Mouse (Mus musculus): Measurements from ENCODE around the gene Eif2b1. TPM values are rescaled to one million over a fixed set of nuclear protein-coding genes. Genes with fewer than 3 reads are reported as not detected.
"Not testable (repeated sequence)": the region's sequence is repeated elsewhere in the genome, so short reads cannot be mapped to it uniquely, and the experiment has no call there.

Gene Eif2b1
- 66.4 and 72.3 TPM in 2 replicates for polyA plus RNA-seq (2015; fragmentation: Nextera tagmentation; extraction: Ambion mirVana)

GRCm38 (mm10) chr5:124578633-124579317 lies at the start of gene Eif2b1, which contains the start of gene Gtf2h3:
TSS of gene Eif2b1 (minus strand) at chr5:124579131.
TSS of gene Gtf2h3 (plus strand) at chr5:124579140.
- Histone ChIP-seq H3K9me3 (replicated peaks) (no peaks in the 10 kb centered on the region), H3K27ac (replicated peaks) (0 out of 2 replicates have a peak within 1 kb of the TSS, but pooled peaks have one; percentile 34), H3K4me2 (replicated peaks) (peak within 1 kb of the TSS; percentile 85), H3K4me3 (replicated peaks) (peak within 1 kb of the TSS; percentile 84), H3K27me3 (no peaks in the 10 kb centered on the region), H3K9ac (peak within 1 kb of the TSS; percentile 68), H3K4me1 (peaks cover 22% of the 10 kb centered on the region), H3K36me3 (peaks cover 48% of the 10 kb centered on the region)
- peak; percentile 88 for ATAC-seq (ENCODE audit: insufficient number of reproducible peaks, low FRiP score, low TSS enrichment, low read depth)
- WGBS = 1% methylated on average over 51 of the region's 51 CpGs

- ATAC-seq (ENCODE audit: insufficient number of reproducible peaks, low FRiP score, low TSS enrichment, low read depth) = no peak
- Histone ChIP-seq H3K27ac (replicated peaks) (no peak overlapping the region), H3K9ac (no peak overlapping the region), H3K4me1 (peaks cover 7% of the 10 kb centered on the region), H3K4me2 (replicated peaks) (no peak overlapping the region), H3K4me3 (replicated peaks) (no peak overlapping the region), H3K9me3 (replicated peaks) (no peaks in the 10 kb centered on the region), H3K36me3 (no peaks in the 10 kb centered on the region), H3K27me3 (no peaks in the 10 kb centered on the region)
- 82% methylated on average over 9 of the region's 9 CpGs for WGBS
These were observed 45.4 kb upstream of the Eif2b1 start for GRCm38 (mm10) chr5:124624291-124624690.

- H3K9ac ChIP-seq = no peak overlapping the region
- no peak overlapping the region for H3K4me3 ChIP-seq (replicated peaks)
- H3K9me3 ChIP-seq (replicated peaks) = no peaks in the 10 kb centered on the region
- H3K4me2 ChIP-seq (replicated peaks) = no peak overlapping the region
- no peaks in the 10 kb centered on the region for H3K36me3 ChIP-seq
- WGBS = 86% methylated on average over 15 of the region's 15 CpGs
- no peak overlapping the region for H3K27ac ChIP-seq (replicated peaks)
- H3K4me1 ChIP-seq = peaks cover under 1% of the 10 kb centered on the region
- no peak for ATAC-seq (ENCODE audit: insufficient number of reproducible peaks, low FRiP score, low TSS enrichment, low read depth)
- H3K27me3 ChIP-seq = no peaks in the 10 kb centered on the region
These were observed 44.0 kb upstream of the Eif2b1 start for GRCm38 (mm10) chr5:124622890-124623289.

GRCm38 (mm10) chr5:124621362-124621761 lies 42.4 kb upstream of the Eif2b1 start:
- no peaks in the 10 kb centered on the region for H3K27me3 ChIP-seq
- no peak overlapping the region for H3K4me2 ChIP-seq (replicated peaks)
- H3K9ac ChIP-seq = no peak overlapping the region
- no peaks in the 10 kb centered on the region for H3K4me1 ChIP-seq
- no peaks in the 10 kb centered on the region for H3K9me3 ChIP-seq (replicated peaks)
- no peak overlapping the region for H3K4me3 ChIP-seq (replicated peaks)
- WGBS = 75% methylated on average over 13 of the region's 13 CpGs
- ATAC-seq (ENCODE audit: insufficient number of reproducible peaks, low FRiP score, low TSS enrichment, low read depth) = no peak
- H3K27ac ChIP-seq (replicated peaks) = no peak overlapping the region
- no peaks in the 10 kb centered on the region for H3K36me3 ChIP-seq

GRCm38 (mm10) chr5:124618711-124619110 lies 39.8 kb upstream of the Eif2b1 start:
- H3K4me1 ChIP-seq = no peaks in the 10 kb centered on the region
- H3K4me3 ChIP-seq (replicated peaks) = no peak overlapping the region
- WGBS = 82% methylated on average over 10 of the region's 10 CpGs
- no peak overlapping the region for H3K4me2 ChIP-seq (replicated peaks)
- H3K27me3 ChIP-seq = no peaks in the 10 kb centered on the region
- no peak overlapping the region for H3K9ac ChIP-seq
- ATAC-seq (ENCODE audit: insufficient number of reproducible peaks, low FRiP score, low TSS enrichment, low read depth) = no peak
- H3K36me3 ChIP-seq = peaks cover 4% of the 10 kb centered on the region; the same call in 1 of the 2 replicates
- no peak overlapping the region for H3K27ac ChIP-seq (replicated peaks)
- no peaks in the 10 kb centered on the region for H3K9me3 ChIP-seq (replicated peaks)

GRCm38 (mm10) chr5:124614709-124615108 lies 35.8 kb upstream of the Eif2b1 start:
- no peak overlapping the region for H3K9ac ChIP-seq
- ATAC-seq (ENCODE audit: insufficient number of reproducible peaks, low FRiP score, low TSS enrichment, low read depth) = no peak
- peaks cover 13% of the 10 kb centered on the region; the same call in 1 of the 2 replicates for H3K36me3 ChIP-seq
- no peaks in the 10 kb centered on the region for H3K4me1 ChIP-seq
- no peaks in the 10 kb centered on the region for H3K27me3 ChIP-seq
- H3K27ac ChIP-seq (replicated peaks) = no peak overlapping the region
- H3K9me3 ChIP-seq (replicated peaks) = no peaks in the 10 kb centered on the region
- 85% methylated on average over 11 of the region's 11 CpGs for WGBS
- no peak overlapping the region for H3K4me2 ChIP-seq (replicated peaks)
- no peak overlapping the region for H3K4me3 ChIP-seq (replicated peaks)

- no peaks in the 10 kb centered on the region for H3K9me3 ChIP-seq (replicated peaks)
- no peak overlapping the region for H3K9ac ChIP-seq
- H3K4me3 ChIP-seq (replicated peaks) = no peak overlapping the region
- ATAC-seq (ENCODE audit: insufficient number of reproducible peaks, low FRiP score, low TSS enrichment, low read depth) = no peak
- no peak overlapping the region for H3K27ac ChIP-seq (replicated peaks)
- no peaks in the 10 kb centered on the region for H3K4me1 ChIP-seq
- no peak overlapping the region for H3K4me2 ChIP-seq (replicated peaks)
- 71% methylated on average over 10 of the region's 10 CpGs for WGBS
- H3K36me3 ChIP-seq = peaks cover 20% of the 10 kb centered on the region
- no peaks in the 10 kb centered on the region for H3K27me3 ChIP-seq
These were observed 32.0 kb upstream of the Eif2b1 start for GRCm38 (mm10) chr5:124610965-124611364.

GRCm38 (mm10) chr5:124605041-124605622 lies 26.2 kb upstream of the Eif2b1 start:
- 79% methylated on average over 17 of the region's 17 CpGs for WGBS
- Histone ChIP-seq H3K4me3 (replicated peaks) (no peak overlapping the region), H3K27ac (replicated peaks) (no peak overlapping the region), H3K4me2 (replicated peaks) (no peak overlapping the region), H3K9me3 (replicated peaks) (no peaks in the 10 kb centered on the region), H3K27me3 (no peaks in the 10 kb centered on the region), H3K9ac (no peak overlapping the region), H3K36me3 (peaks cover 7% of the 10 kb centered on the region; the same call in 1 of the 2 replicates), H3K4me1 (no peaks in the 10 kb centered on the region)
- no peak for ATAC-seq (ENCODE audit: insufficient number of reproducible peaks, low FRiP score, low TSS enrichment, low read depth)

GRCm38 (mm10) chr5:124604296-124604695 lies 25.4 kb upstream of the Eif2b1 start:
- no peak for ATAC-seq (ENCODE audit: insufficient number of reproducible peaks, low FRiP score, low TSS enrichment, low read depth)
- H3K9ac ChIP-seq = no peak overlapping the region
- peaks cover 7% of the 10 kb centered on the region; the same call in 1 of the 2 replicates for H3K36me3 ChIP-seq
- peaks cover 5% of the 10 kb centered on the region for H3K4me1 ChIP-seq
- H3K4me3 ChIP-seq (replicated peaks) = no peak overlapping the region
- H3K4me2 ChIP-seq (replicated peaks) = no peak overlapping the region
- no peaks in the 10 kb centered on the region for H3K9me3 ChIP-seq (replicated peaks)
- no peaks in the 10 kb centered on the region for H3K27me3 ChIP-seq
- no peak overlapping the region for H3K27ac ChIP-seq (replicated peaks)
- 82% methylated on average over 4 of the region's 4 CpGs for WGBS

- Histone ChIP-seq H3K9ac (no peak overlapping the region), H3K4me3 (replicated peaks) (no peak overlapping the region), H3K4me2 (replicated peaks) (no peak overlapping the region), H3K27ac (replicated peaks) (no peak overlapping the region), H3K4me1 (peaks cover 14% of the 10 kb centered on the region), H3K36me3 (peaks cover 6% of the 10 kb centered on the region; the same call in 1 of the 2 replicates), H3K27me3 (no peaks in the 10 kb centered on the region), H3K9me3 (replicated peaks) (no peaks in the 10 kb centered on the region)
- WGBS = 67% methylated on average over 5 of the region's 5 CpGs
- no peak for ATAC-seq (ENCODE audit: insufficient number of reproducible peaks, low FRiP score, low TSS enrichment, low read depth)
These were observed 23.4 kb upstream of the Eif2b1 start for GRCm38 (mm10) chr5:124602349-124602748.

GRCm38 (mm10) chr5:124599726-124600125 lies 20.8 kb upstream of the Eif2b1 start:
- not testable (repeated sequence) for H3K9me3 ChIP-seq (replicated peaks); H3K27me3 ChIP-seq; H3K4me2 ChIP-seq (replicated peaks); H3K9ac ChIP-seq; ATAC-seq (ENCODE audit: insufficient number of reproducible peaks, low FRiP score, low TSS enrichment, low read depth); H3K27ac ChIP-seq (replicated peaks)
- Histone ChIP-seq H3K4me1 (peaks cover 14% of the 10 kb centered on the region), H3K36me3 (peaks cover 24% of the 10 kb centered on the region), H3K4me3 (replicated peaks) (0 out of 2 replicates have a peak overlapping the region, but pooled peaks have one; percentile 86)
- 49% methylated on average over 8 of the region's 8 CpGs for WGBS
